Mouse (Mus musculus) hindbrain, embryonic 11.5 days (tissue): ENCODE data around the gene Mapk3. TPM values are rescaled to one million over a fixed set of nuclear protein-coding genes. Genes with fewer than 3 reads are reported as not detected.

Experiments
- ATAC-seq: fragments of 200-750 bp; cut with Nextera tagmentation; 2 replicates; pipeline ENCODE4 v1.8.0; 2017; ENCODE audit warnings: mild to moderate bottlenecking, moderate TSS enrichment, moderate library complexity; ENCODE audit not compliant: low FRiP score
- DNase-seq: peaks from one replicate; pipeline ENCODE4 v3.0.0-alpha.2; 2015; ENCODE audit warnings: low spot score
- H3K27ac ChIP-seq: fragments of 300-500 bp; sonication (generic); 2 replicates; pipeline ENCODE4 v1.5.1; 2014; ENCODE audit warnings: mild to moderate bottlenecking, low read depth, low read length
- H3K27me3 ChIP-seq: fragments of 300-500 bp; sonication (generic); 2 replicates; pipeline ENCODE4 v1.6.1; 2014; ENCODE audit warnings: mild to moderate bottlenecking, low read length, moderate library complexity, mixed read lengths; ENCODE audit not compliant: control insufficient read depth, insufficient read depth
- H3K36me3 ChIP-seq: fragments of 300-500 bp; sonication (generic); 2 replicates; pipeline ENCODE4 v1.6.1; 2014; ENCODE audit warnings: mild to moderate bottlenecking, low read length, moderate library complexity, mixed read lengths; ENCODE audit not compliant: control insufficient read depth, insufficient read depth
- H3K4me1 ChIP-seq: fragments of 300-500 bp; sonication (generic); replicated peaks from 2 replicates; pipeline ENCODE4 v1.6.1; 2014; ENCODE audit warnings: low read length, mixed read lengths; ENCODE audit not compliant: control insufficient read depth, insufficient read depth
- H3K4me2 ChIP-seq: fragments of 300-500 bp; sonication (generic); replicated peaks from 2 replicates; pipeline ENCODE4 v1.6.1; 2014; ENCODE audit warnings: mild to moderate bottlenecking, low read depth, low read length
- H3K4me3 ChIP-seq: fragments of 300-500 bp; sonication (generic); 2 replicates; pipeline ENCODE4 v1.5.1; 2014; ENCODE audit warnings: low read depth, low read length
- H3K9ac ChIP-seq: fragments of 300-500 bp; sonication (generic); 2 replicates; pipeline ENCODE4 v1.6.1; 2014; ENCODE audit warnings: low read depth, low read length
- H3K9me3 ChIP-seq: fragments of 300-500 bp; sonication (generic); 2 replicates; pipeline ENCODE4 v1.6.1; 2016; ENCODE audit warnings: low read length; ENCODE audit not compliant: control insufficient read depth
- WGBS: fragments of 180-500 bp; shearing (Covaris S2); extraction: QIAGEN DNeasy Blood & Tissue Kit; methylation state at CpG from one replicate; pipeline ENCODE4 v1.1.7; 2014; 5-methylcytosine and 5-hydroxymethylcytosine counted together
- polyA plus RNA-seq: library from polyadenylated mRNA; unstranded; fragments of >200 nt; fragmentation: Nextera tagmentation; extraction: Ambion mirVana; gene quantifications from 2 replicates; pipeline ENCODE4 v1.2.1, GENCODE M21; 2014

The Mapk3 gene
- polyA plus RNA-seq, 1 experiment from 2014 or later = 51.8 TPM

GRCm38 (mm10) chr7:126762471-126763008, 3.1 kb downstream of the Mapk3 start:
- Histone ChIP-seq H3K9ac (no peak overlapping the region), H3K4me1 (peaks cover 10% of the 10 kb centered on the region), H3K36me3 (no peaks in the 10 kb centered on the region), H3K27ac (no peak overlapping the region), H3K4me3 (no peak overlapping the region), H3K9me3 (no peaks in the 10 kb centered on the region), H3K4me2 (no peak overlapping the region), H3K27me3 (no peaks in the 10 kb centered on the region)
- DNase-seq (no peak), ATAC-seq (no peak)
- 73% methylated on average over 17 of the region's 17 CpGs for WGBS

GRCm38 (mm10) chr7:126765540-126765939, 6.1 kb downstream of the Mapk3 start:
- 93% methylated on average over 9 of the region's 9 CpGs for WGBS
- Histone ChIP-seq H3K4me1 (peaks cover 6% of the 10 kb centered on the region; the same call in 1 of the 2 replicates), H3K4me2 (no peak overlapping the region), H3K9ac (no peak overlapping the region), H3K27ac (no peak overlapping the region), H3K9me3 (no peaks in the 10 kb centered on the region), H3K4me3 (no peak overlapping the region), H3K27me3 (no peaks in the 10 kb centered on the region), H3K36me3 (0 out of 2 replicates have a peak, but pooled peaks cover 2% of the 10 kb centered on the region)
- DNase-seq = no peak
- no peak for ATAC-seq

- H3K27me3 ChIP-seq = no peaks in the 10 kb centered on the region
- H3K27ac ChIP-seq = no peak within 1 kb of the TSS
- no peak for ATAC-seq
- no peak for DNase-seq
- H3K9me3 ChIP-seq = no peaks in the 10 kb centered on the region
- H3K4me1 ChIP-seq = 0 out of 2 replicates have a peak, but pooled peaks cover 5% of the 10 kb centered on the region
- H3K4me2 ChIP-seq = no peak within 1 kb of the TSS
- H3K36me3 ChIP-seq = 0 out of 2 replicates have a peak, but pooled peaks cover 2% of the 10 kb centered on the region
- 89% methylated on average over 16 of the region's 16 CpGs for WGBS
- no peak within 1 kb of the TSS for H3K9ac ChIP-seq
- no peak within 1 kb of the TSS for H3K4me3 ChIP-seq
Observed at GRCm38 (mm10) chr7:126766201-126766600, 6.8 kb downstream of the Mapk3 start, which contains the start of gene Gdpd3. TSS of gene Gdpd3 (plus strand) at chr7:126766334.

- no peak overlapping the region for H3K27ac ChIP-seq
- 95% methylated on average over 8 of the region's 8 CpGs for WGBS
- DNase-seq (no peak), ATAC-seq (no peak)
- H3K4me3 ChIP-seq = no peak overlapping the region
- no peak overlapping the region for H3K9ac ChIP-seq
- no peaks in the 10 kb centered on the region for H3K27me3 ChIP-seq
- 0 out of 2 replicates have a peak, but pooled peaks cover 2% of the 10 kb centered on the region for H3K36me3 ChIP-seq
- 0 out of 2 replicates have a peak, but pooled peaks cover 5% of the 10 kb centered on the region for H3K4me1 ChIP-seq
- H3K4me2 ChIP-seq = no peak overlapping the region
- no peaks in the 10 kb centered on the region for H3K9me3 ChIP-seq
Observed at GRCm38 (mm10) chr7:126767001-126767400, 7.6 kb downstream of the Mapk3 start.

- H3K27ac ChIP-seq = no peak overlapping the region
- no peaks in the 10 kb centered on the region for H3K9me3 ChIP-seq
- no peak overlapping the region for H3K4me2 ChIP-seq
- H3K36me3 ChIP-seq = 0 out of 2 replicates have a peak, but pooled peaks cover 2% of the 10 kb centered on the region
- H3K4me3 ChIP-seq = no peak overlapping the region
- DNase-seq (no peak), ATAC-seq (no peak)
- no peaks in the 10 kb centered on the region for H3K27me3 ChIP-seq
- WGBS = 85% methylated on average over 12 of the region's 12 CpGs
- no peak overlapping the region for H3K9ac ChIP-seq
- peaks cover under 1% of the 10 kb centered on the region for H3K4me1 ChIP-seq
Observed at GRCm38 (mm10) chr7:126770784-126771183, 11.4 kb downstream of the Mapk3 start.

- no peaks in the 10 kb centered on the region for H3K9me3 ChIP-seq
- 0 out of 2 replicates have a peak, but pooled peaks cover 1% of the 10 kb centered on the region for H3K36me3 ChIP-seq
- no peaks in the 10 kb centered on the region for H3K27me3 ChIP-seq
- 87% methylated on average over 2 of the region's 2 CpGs for WGBS
- DNase-seq (no peak), ATAC-seq (no peak)
- no peak overlapping the region for H3K4me2 ChIP-seq
- H3K9ac ChIP-seq = no peak overlapping the region
- H3K4me1 ChIP-seq = peaks cover 10% of the 10 kb centered on the region
- no peak overlapping the region for H3K27ac ChIP-seq
- no peak overlapping the region for H3K4me3 ChIP-seq
Observed at GRCm38 (mm10) chr7:126773351-126773750, 13.9 kb downstream of the Mapk3 start.

GRCm38 (mm10) chr7:126774463-126774862, 15.1 kb downstream of the Mapk3 start:
- Histone ChIP-seq H3K27me3 (no peaks in the 10 kb centered on the region), H3K4me1 (peaks cover 10% of the 10 kb centered on the region), H3K9ac (no peak overlapping the region), H3K36me3 (no peaks in the 10 kb centered on the region), H3K4me3 (no peak overlapping the region), H3K4me2 (no peak overlapping the region), H3K9me3 (no peaks in the 10 kb centered on the region), H3K27ac (no peak overlapping the region)
- 86% methylated on average over 2 of the region's 2 CpGs for WGBS
- DNase-seq (no peak), ATAC-seq (no peak)

- H3K36me3 ChIP-seq = no peaks in the 10 kb centered on the region
- no peaks in the 10 kb centered on the region for H3K27me3 ChIP-seq
- WGBS = 83% methylated on average over 10 of the region's 10 CpGs
- no peak overlapping the region for H3K27ac ChIP-seq
- no peaks in the 10 kb centered on the region for H3K9me3 ChIP-seq
- H3K4me2 ChIP-seq = no peak overlapping the region
- DNase-seq (no peak), ATAC-seq (no peak)
- peaks cover 10% of the 10 kb centered on the region for H3K4me1 ChIP-seq
- H3K4me3 ChIP-seq = no peak overlapping the region
- H3K9ac ChIP-seq = no peak overlapping the region
Observed at GRCm38 (mm10) chr7:126775185-126775977, 16.0 kb downstream of the Mapk3 start.

GRCm38 (mm10) chr7:126775978-126776234, 16.5 kb downstream of the Mapk3 start:
- ATAC-seq = no peak
- Histone ChIP-seq H3K27ac (peak overlapping the region; percentile 71), H3K27me3 (no peaks in the 10 kb centered on the region), H3K4me1 (peaks cover 10% of the 10 kb centered on the region), H3K9me3 (no peaks in the 10 kb centered on the region), H3K4me3 (peak overlapping the region; percentile 56; the same call in 1 of the 2 replicates), H3K4me2 (peak overlapping the region; percentile 95; the same call in 1 of the 2 replicates), H3K9ac (peak overlapping the region; percentile 85; the same call in 1 of the 2 replicates), H3K36me3 (no peaks in the 10 kb centered on the region)
- DNase-seq = no peak
- WGBS = 70% methylated on average over 3 of the region's 3 CpGs
